Mouse (Mus musculus): ENCODE results near the gene Etfbkmt. TPM values are rescaled to one million over a fixed set of nuclear protein-coding genes. Genes with fewer than 3 reads are reported as not detected.
A peak's percentile ranks its signal among the peaks of the same experiment; 100 is the strongest.

Etfbkmt gene
- polyA plus RNA-seq, 2 experiments = 10.4 to 15.0 TPM

- Histone ChIP-seq H3K4me3 (replicated peaks; ENCODE audit: low read length) (no peak overlapping the region), H3K27ac (replicated peaks; ENCODE audit: low read depth, low read length) (no peak overlapping the region), H3K36me3 (ENCODE audit: control insufficient read depth, insufficient read depth, low read length) (no peaks in the 10 kb centered on the region), H3K9ac (ENCODE audit: low read depth, low read length, severe bottlenecking) (0 out of 2 replicates have a peak overlapping the region, but pooled peaks have one; percentile 16), H3K27me3 (ENCODE audit: control insufficient read depth, insufficient read depth, low read length) (no peaks in the 10 kb centered on the region), H3K4me1 (ENCODE audit: control insufficient read depth, insufficient read depth, low read length) (peaks cover 6% of the 10 kb centered on the region), H3K9me3 (ENCODE audit: control insufficient read depth, low read length) (no peaks in the 10 kb centered on the region), H3K4me2 (replicated peaks; ENCODE audit: low read depth, low read length, severe bottlenecking) (no peak overlapping the region)
- 9% methylated on average over 5 of the region's 5 CpGs for WGBS
- TF ChIP-seq POLR2A (IDR thresholded peaks at IDR 0.05; ENCODE audit: borderline replicate concordance, extremely low read depth, insufficient read depth, insufficient read length) = no peak
- DNase-seq (ENCODE audit: low spot score) (no peak), ATAC-seq (ENCODE audit: low FRiP score, low read depth) (peak; percentile 54; the same call in 1 of the 2 replicates)
Measured at GRCm38 (mm10) chr6:149134391-149135150, 5.1 kb upstream of the Etfbkmt start.

GRCm38 (mm10) chr6:149135631-149136030, 4.0 kb upstream of the Etfbkmt start:
- no peak for TF ChIP-seq POLR2A (IDR thresholded peaks at IDR 0.05; ENCODE audit: borderline replicate concordance, extremely low read depth, insufficient read depth, insufficient read length)
- no peaks in the 10 kb centered on the region for H3K36me3 ChIP-seq (ENCODE audit: control insufficient read depth, insufficient read depth, low read length)
- H3K27ac ChIP-seq (replicated peaks; ENCODE audit: low read depth, low read length) = no peak overlapping the region
- H3K4me3 ChIP-seq (replicated peaks; ENCODE audit: low read length) = no peak overlapping the region
- no peak for ATAC-seq (ENCODE audit: low FRiP score, low read depth)
- no peak overlapping the region for H3K4me2 ChIP-seq (replicated peaks; ENCODE audit: low read depth, low read length, severe bottlenecking)
- no peak for DNase-seq (ENCODE audit: low spot score)
- H3K9me3 ChIP-seq (ENCODE audit: control insufficient read depth, low read length) = no peaks in the 10 kb centered on the region
- 79% methylated on average over 6 of the region's 6 CpGs for WGBS
- H3K27me3 ChIP-seq (ENCODE audit: control insufficient read depth, insufficient read depth, low read length) = no peaks in the 10 kb centered on the region
- H3K4me1 ChIP-seq (ENCODE audit: control insufficient read depth, insufficient read depth, low read length) = peaks cover 6% of the 10 kb centered on the region
- no peak overlapping the region for H3K9ac ChIP-seq (ENCODE audit: low read depth, low read length, severe bottlenecking)

GRCm38 (mm10) chr6:149137936-149138335, 1.7 kb upstream of the Etfbkmt start:
- H3K27ac ChIP-seq (replicated peaks; ENCODE audit: low read depth, low read length) = no peak overlapping the region
- H3K4me3 ChIP-seq (replicated peaks; ENCODE audit: low read length) = no peak overlapping the region
- H3K36me3 ChIP-seq (ENCODE audit: control insufficient read depth, insufficient read depth, low read length) = no peaks in the 10 kb centered on the region
- no peak overlapping the region for H3K9ac ChIP-seq (ENCODE audit: low read depth, low read length, severe bottlenecking)
- no peaks in the 10 kb centered on the region for H3K27me3 ChIP-seq (ENCODE audit: control insufficient read depth, insufficient read depth, low read length)
- no peak for DNase-seq (ENCODE audit: low spot score)
- 33% methylated on average over 2 of the region's 2 CpGs for WGBS
- no peak for ATAC-seq (ENCODE audit: low FRiP score, low read depth)
- no peak overlapping the region for H3K4me2 ChIP-seq (replicated peaks; ENCODE audit: low read depth, low read length, severe bottlenecking)
- peaks cover 9% of the 10 kb centered on the region for H3K4me1 ChIP-seq (ENCODE audit: control insufficient read depth, insufficient read depth, low read length)
- TF ChIP-seq POLR2A (IDR thresholded peaks at IDR 0.05; ENCODE audit: borderline replicate concordance, extremely low read depth, insufficient read depth, insufficient read length) = no peak
- no peaks in the 10 kb centered on the region for H3K9me3 ChIP-seq (ENCODE audit: control insufficient read depth, low read length)

- no peak overlapping the region for H3K9ac ChIP-seq (ENCODE audit: low read depth, low read length, severe bottlenecking)
- DNase-seq (ENCODE audit: low spot score) (no peak), ATAC-seq (ENCODE audit: low FRiP score, low read depth) (no peak)
- 92% methylated on average over 3 of the region's 3 CpGs for WGBS
- peaks cover 9% of the 10 kb centered on the region for H3K4me1 ChIP-seq (ENCODE audit: control insufficient read depth, insufficient read depth, low read length)
- no peaks in the 10 kb centered on the region for H3K9me3 ChIP-seq (ENCODE audit: control insufficient read depth, low read length)
- no peaks in the 10 kb centered on the region for H3K27me3 ChIP-seq (ENCODE audit: control insufficient read depth, insufficient read depth, low read length)
- H3K36me3 ChIP-seq (ENCODE audit: control insufficient read depth, insufficient read depth, low read length) = 0 out of 2 replicates have a peak, but pooled peaks cover 1% of the 10 kb centered on the region
- no peak overlapping the region for H3K4me3 ChIP-seq (replicated peaks; ENCODE audit: low read length)
- no peak overlapping the region for H3K27ac ChIP-seq (replicated peaks; ENCODE audit: low read depth, low read length)
- no peak overlapping the region for H3K4me2 ChIP-seq (replicated peaks; ENCODE audit: low read depth, low read length, severe bottlenecking)
- TF ChIP-seq POLR2A (IDR thresholded peaks at IDR 0.05; ENCODE audit: borderline replicate concordance, extremely low read depth, insufficient read depth, insufficient read length) = no peak
Measured at GRCm38 (mm10) chr6:149139011-149139410, 638 bp upstream of the Etfbkmt start.

- TF ChIP-seq POLR2A (IDR thresholded peaks at IDR 0.05; ENCODE audit: borderline replicate concordance, extremely low read depth, insufficient read depth, insufficient read length) = peak; percentile 68; the same call in 1 of the 2 replicates
- peak overlapping the region; percentile 74 for H3K4me2 ChIP-seq (replicated peaks; ENCODE audit: low read depth, low read length, severe bottlenecking)
- peak overlapping the region; percentile 71 for H3K27ac ChIP-seq (replicated peaks; ENCODE audit: low read depth, low read length)
- peaks cover 10% of the 10 kb centered on the region; the same call in 1 of the 2 replicates for H3K36me3 ChIP-seq (ENCODE audit: control insufficient read depth, insufficient read depth, low read length)
- ATAC-seq (ENCODE audit: low FRiP score, low read depth) = peak; percentile 98
- H3K27me3 ChIP-seq (ENCODE audit: control insufficient read depth, insufficient read depth, low read length) = no peaks in the 10 kb centered on the region
- no peaks in the 10 kb centered on the region for H3K9me3 ChIP-seq (ENCODE audit: control insufficient read depth, low read length)
- DNase-seq (ENCODE audit: low spot score) = peak; percentile 92
- peak overlapping the region; percentile 75 for H3K9ac ChIP-seq (ENCODE audit: low read depth, low read length, severe bottlenecking)
- 5% methylated on average over 36 of the region's 36 CpGs for WGBS
- peak overlapping the region; percentile 49 for H3K4me3 ChIP-seq (replicated peaks; ENCODE audit: low read length)
- peaks cover 2% of the 10 kb centered on the region; the same call in 1 of the 2 replicates for H3K4me1 ChIP-seq (ENCODE audit: control insufficient read depth, insufficient read depth, low read length)
Measured at GRCm38 (mm10) chr6:149141393-149142173, 1.9 kb downstream of the Etfbkmt start.
